22 mouse cellular contexts compared by ENCODE assay signal in genomic region chr2:144386296-144386695, GRCm38 (mm10). TPM values are rescaled to one million over a fixed set of nuclear protein-coding genes. Genes with fewer than 3 reads are reported as not detected.
"Had no signal": no experiment of that assay in that cellular context is flagged by ENCODE, and none has a peak within 500 bp of the region (broad histone marks: within the 10 kb centered on the region; RNA-seq: fewer than 3 reads in every experiment).

No protein-coding gene starts in this region.

- H3K4me1 ChIP-seq: limb, embryonic 12.5 days; limb, embryonic 15.5 days; midbrain, embryonic 12.5 days; midbrain, embryonic 15.5 days; neural tube, embryonic 12.5 days; neural tube, embryonic 15.5 days; stomach, embryonic 15.5 days had no signal

- H3K9ac ChIP-seq: limb, embryonic 12.5 days; limb, embryonic 15.5 days; liver, embryonic 14.5 days; liver, postnatal 0 days; lung, embryonic 14.5 days; midbrain, embryonic 12.5 days; midbrain, embryonic 15.5 days; neural tube, embryonic 12.5 days; neural tube, embryonic 15.5 days; stomach, embryonic 15.5 days had no signal

- H3K9me3 ChIP-seq: limb, embryonic 15.5 days; midbrain, embryonic 12.5 days; midbrain, embryonic 15.5 days; neural tube, embryonic 12.5 days; neural tube, embryonic 15.5 days; stomach, embryonic 15.5 days had no signal

- H3K27me3 ChIP-seq: limb, embryonic 12.5 days; limb, embryonic 15.5 days; midbrain, embryonic 12.5 days; midbrain, embryonic 15.5 days; neural tube, embryonic 12.5 days; neural tube, embryonic 15.5 days; stomach, embryonic 15.5 days had no signal

- H3K27ac ChIP-seq: limb, embryonic 12.5 days; limb, embryonic 15.5 days; liver, embryonic 14.5 days; macrophage; midbrain, embryonic 12.5 days; midbrain, embryonic 15.5 days; neural tube, embryonic 12.5 days; neural tube, embryonic 15.5 days; stomach, embryonic 15.5 days had no signal

- ATAC-seq: liver, postnatal 0 days; lung, postnatal 0 days; midbrain, embryonic 15.5 days had no signal

- DNase-seq: kidney, postnatal 14 days; kidney, postnatal 4 days; left cerebral cortex, postnatal 4 days; liver, postnatal 0 days; lung, embryonic 14.5 days; right cerebral cortex, adult 18-20 months; right cerebral cortex, postnatal 14 days; right cerebral cortex, postnatal 4 days; spleen, adult 18-20 months; thymus, postnatal 25 days had no signal

- H3K4me3 ChIP-seq: limb, embryonic 12.5 days; limb, embryonic 15.5 days; midbrain, embryonic 12.5 days; midbrain, embryonic 15.5 days; neural tube, embryonic 12.5 days; neural tube, embryonic 15.5 days; stomach, embryonic 15.5 days had no signal

- H3K4me2 ChIP-seq: limb, embryonic 12.5 days; limb, embryonic 15.5 days; liver, embryonic 11.5 days; lung, embryonic 14.5 days; midbrain, embryonic 12.5 days; midbrain, embryonic 15.5 days; neural tube, embryonic 12.5 days; neural tube, embryonic 15.5 days; stomach, embryonic 15.5 days had no signal

RNA-seq across cellular contexts. Expression of gene Pet117, which starts 17.5 kb away (rescaled TPM):
- total RNA-seq: megakaryocyte, adult 5-6 weeks had no signal
- polyA plus RNA-seq: midbrain, embryonic 12.5 days; neural tube, embryonic 12.5 days had no signal

RNA-seq across cellular contexts. Expression of gene Ovol2, which starts 54.4 kb away (rescaled TPM):
- total RNA-seq: megakaryocyte, adult 5-6 weeks had no signal
- polyA plus RNA-seq: macrophage; midbrain, embryonic 12.5 days; midbrain, embryonic 15.5 days; neural tube, embryonic 15.5 days had no signal
